In genomic region chr3:109134036-109134435, GRCm38 (mm10) we compare ENCODE assay signal across 26 mouse cellular contexts. TPM values are rescaled to one million over a fixed set of nuclear protein-coding genes. Genes with fewer than 3 reads are reported as not detected.
"Had no signal": no experiment of that assay in that cellular context is flagged by ENCODE, and none has a peak within 500 bp of the region (broad histone marks: within the 10 kb centered on the region; RNA-seq: fewer than 3 reads in every experiment).

No protein-coding gene starts in this region.

- H3K4me3 ChIP-seq: neural tube, embryonic 12.5 days; neural tube, embryonic 13.5 days; neural tube, embryonic 15.5 days; stomach, embryonic 15.5 days had no signal

- H3K4me1 ChIP-seq: neural tube, embryonic 12.5 days; neural tube, embryonic 13.5 days; neural tube, embryonic 15.5 days; stomach, embryonic 15.5 days had no signal

- DNase-seq: retina, postnatal 1 day; right cerebral cortex, adult 18-20 months; right cerebral cortex, postnatal 14 days; right cerebral cortex, postnatal 25 days; right cerebral cortex, postnatal 4 days; spleen, adult 18-20 months; thymus, adult 18-20 months; thymus, adult 2 months; thymus, postnatal 14 days; thymus, postnatal 25 days; thymus, postnatal 36 days; thymus, postnatal 4 days had no signal

- H3K36me3 ChIP-seq: neural tube, embryonic 12.5 days; neural tube, embryonic 15.5 days had no signal

- H3K27ac ChIP-seq: neural tube, embryonic 12.5 days; neural tube, embryonic 13.5 days; neural tube, embryonic 15.5 days; stomach, embryonic 15.5 days; stomach, postnatal 0 days had no signal

- H3K27me3 ChIP-seq: neural tube, embryonic 12.5 days; neural tube, embryonic 13.5 days; neural tube, embryonic 15.5 days; stomach, embryonic 15.5 days had no signal

RNA-seq across cellular contexts. Expression of gene Slc25a54, which starts 53.8 kb away (rescaled TPM):
- total RNA-seq: neutrophil, adult 5-6 weeks had no signal
- polyA plus RNA-seq: neural tube, embryonic 11.5 days; neural tube, embryonic 12.5 days; neural tube, embryonic 13.5 days; neural tube, embryonic 14.5 days; neural tube, embryonic 15.5 days; small intestine, adult 2 months; spleen, adult 2 months; stomach, embryonic 14.5 days; stomach, embryonic 15.5 days; stomach, embryonic 16.5 days; stomach, postnatal 0 days; thymus, adult 2 months; thymus, postnatal 0 days; urinary bladder, adult 2 months had no signal
